ENCODE assay signal across 15 mouse cellular contexts in the genomic region with DNA sequence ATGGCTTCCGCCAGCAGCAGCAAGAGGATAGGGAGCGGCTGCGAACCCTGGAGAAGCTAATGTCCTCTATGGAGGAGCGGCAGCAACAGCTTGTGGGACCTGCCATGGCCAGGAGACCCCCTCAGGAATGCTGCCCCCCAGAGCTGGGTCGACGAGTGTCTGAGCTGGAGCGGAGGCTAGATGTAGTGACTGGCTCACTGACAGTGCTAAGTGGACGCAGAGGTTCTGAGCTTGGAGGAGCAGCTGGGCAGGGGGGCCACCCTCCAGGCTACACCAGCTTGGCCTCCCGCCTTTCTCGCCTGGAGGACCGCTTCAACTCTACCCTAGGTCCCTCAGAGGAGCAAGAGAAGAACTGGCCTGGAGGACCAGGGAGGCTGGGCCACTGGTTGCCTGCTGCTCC. TPM values are rescaled to one million over a fixed set of nuclear protein-coding genes. Genes with fewer than 3 reads are reported as not detected.
A peak's percentile ranks its signal among the peaks of the same experiment; 100 is the strongest.
DNase-seq lines count a peak whose midpoint lies in the region; ATAC-seq lines count a peak whose summit lies in the region.
"Had no signal": no experiment of that assay in that cellular context is flagged by ENCODE, and none has a peak within 500 bp of the region (broad histone marks: within the 10 kb centered on the region; RNA-seq: fewer than 3 reads in every experiment).

No protein-coding gene starts in this region.

- no peak for ATAC-seq in hindbrain, embryonic 12.5 days (ENCODE audit: low FRiP score)
- ATAC-seq in midbrain, embryonic 16.5 days, result no peak
- ATAC-seq in midbrain, embryonic 14.5 days (ENCODE audit: low FRiP score, low TSS enrichment), result no peak
- ATAC-seq in liver, embryonic 13.5 days (ENCODE audit: low read depth), result no peak

- no peak overlapping the region for H3K9ac ChIP-seq in hindbrain, embryonic 12.5 days
- peak overlapping the region; percentile 30; the same call in 1 of the 2 replicates for H3K9ac ChIP-seq in midbrain, embryonic 16.5 days (ENCODE audit: low read depth, low read length)
- no peak overlapping the region for H3K9ac ChIP-seq in midbrain, embryonic 14.5 days (replicated peaks; ENCODE audit: low read length)
- H3K9ac ChIP-seq in liver, embryonic 13.5 days, result 0 out of 2 replicates have a peak overlapping the region, but pooled peaks have one; percentile 6
- H3K9ac ChIP-seq: embryonic facial prominence, embryonic 15.5 days; liver, embryonic 15.5 days had no signal

- H3K36me3 ChIP-seq in hindbrain, embryonic 10.5 days, result peaks cover 36% of the 10 kb centered on the region
- peaks cover 5% of the 10 kb centered on the region; the same call in 1 of the 2 replicates for H3K36me3 ChIP-seq in hindbrain, embryonic 12.5 days
- no peaks in the 10 kb centered on the region for H3K36me3 ChIP-seq in midbrain, embryonic 16.5 days (ENCODE audit: control insufficient read depth, insufficient read depth, low read length)
- H3K36me3 ChIP-seq in midbrain, embryonic 14.5 days (ENCODE audit: control insufficient read depth, insufficient read depth, low read length), result no peaks in the 10 kb centered on the region
- peaks cover 43% of the 10 kb centered on the region for H3K36me3 ChIP-seq in liver, embryonic 13.5 days
- H3K36me3 ChIP-seq: G1E had no signal

- H3K4me3 ChIP-seq in hindbrain, embryonic 10.5 days, result no peak overlapping the region
- H3K4me3 ChIP-seq in hindbrain, embryonic 12.5 days, result no peak overlapping the region
- no peak overlapping the region for H3K4me3 ChIP-seq in midbrain, embryonic 16.5 days (ENCODE audit: low read depth, low read length)
- no peak overlapping the region for H3K4me3 ChIP-seq in midbrain, embryonic 14.5 days (replicated peaks; ENCODE audit: low read depth, low read length)
- no peak overlapping the region for H3K4me3 ChIP-seq in liver, embryonic 13.5 days (replicated peaks)
- H3K4me3 ChIP-seq: embryonic facial prominence, embryonic 15.5 days; left cerebral cortex, adult 2 months; liver, embryonic 15.5 days had no signal

- DNase-seq in cerebellum, adult 9-11 months, result peak; percentile 55
- DNase-seq in cerebellum, adult 18-20 months, result no peak
- DNase-seq in hindbrain, embryonic 10.5 days (ENCODE audit: low spot score), result no peak
- no peak for DNase-seq in midbrain, embryonic 14.5 days
- no peak for DNase-seq in liver, embryonic 13.5 days
- no peak for DNase-seq in Muller cell, postnatal 12 days (ENCODE audit: inconsistent ontology term)
- DNase-seq: cerebellum, postnatal 10 days; right cerebral cortex, postnatal 25 days; thymus, postnatal 36 days had no signal

- no peak overlapping the region for H3K4me2 ChIP-seq in hindbrain, embryonic 12.5 days (replicated peaks)
- H3K4me2 ChIP-seq in midbrain, embryonic 16.5 days (ENCODE audit: low read length), result no peak overlapping the region
- no peak overlapping the region for H3K4me2 ChIP-seq in midbrain, embryonic 14.5 days (ENCODE audit: low read length)
- no peak overlapping the region for H3K4me2 ChIP-seq in liver, embryonic 13.5 days
- H3K4me2 ChIP-seq: embryonic facial prominence, embryonic 15.5 days; liver, embryonic 15.5 days had no signal

- peaks cover 75% of the 10 kb centered on the region for H3K4me1 ChIP-seq in hindbrain, embryonic 10.5 days (replicated peaks)
- H3K4me1 ChIP-seq in hindbrain, embryonic 12.5 days, result peaks cover 52% of the 10 kb centered on the region
- H3K4me1 ChIP-seq in midbrain, embryonic 16.5 days (ENCODE audit: control insufficient read depth, insufficient read depth, low read length), result peaks cover 10% of the 10 kb centered on the region
- peaks cover 11% of the 10 kb centered on the region for H3K4me1 ChIP-seq in midbrain, embryonic 14.5 days (ENCODE audit: control insufficient read depth, insufficient read depth, low read length)
- H3K4me1 ChIP-seq in liver, embryonic 13.5 days (replicated peaks), result peaks cover 87% of the 10 kb centered on the region

- peaks cover under 1% of the 10 kb centered on the region; the same call in 1 of the 2 replicates for H3K27me3 ChIP-seq in hindbrain, embryonic 10.5 days (ENCODE audit: insufficient read depth, poor library complexity, severe bottlenecking)
- no peaks in the 10 kb centered on the region for H3K27me3 ChIP-seq in hindbrain, embryonic 12.5 days
- H3K27me3 ChIP-seq in midbrain, embryonic 16.5 days (ENCODE audit: control insufficient read depth, insufficient read depth, low read depth, low read length), result no peaks in the 10 kb centered on the region
- H3K27me3 ChIP-seq in midbrain, embryonic 14.5 days (ENCODE audit: control insufficient read depth, insufficient read depth, low read length), result no peaks in the 10 kb centered on the region; the same call in 1 of the 2 replicates
- H3K27me3 ChIP-seq in liver, embryonic 13.5 days, result no peaks in the 10 kb centered on the region
- H3K27me3 ChIP-seq: embryonic facial prominence, embryonic 15.5 days; liver, embryonic 15.5 days had no signal

- WGBS in hindbrain, embryonic 10.5 days, result 89% methylated on average over 11 of the region's 11 CpGs
- WGBS in hindbrain, embryonic 12.5 days, result 86% methylated on average over 11 of the region's 11 CpGs
- 94% methylated on average over 11 of the region's 11 CpGs for WGBS in midbrain, embryonic 16.5 days
- WGBS in midbrain, embryonic 14.5 days, result 88% methylated on average over 11 of the region's 11 CpGs
- 83% methylated on average over 11 of the region's 11 CpGs for WGBS in liver, embryonic 13.5 days (ENCODE audit: insufficient replicate concordance)

- peak overlapping the region; percentile 37; the same call in 1 of the 2 replicates for H3K27ac ChIP-seq in hindbrain, embryonic 10.5 days
- H3K27ac ChIP-seq in hindbrain, embryonic 12.5 days, result no peak overlapping the region
- no peak overlapping the region for H3K27ac ChIP-seq in midbrain, embryonic 16.5 days (ENCODE audit: low read length)
- no peak overlapping the region for H3K27ac ChIP-seq in midbrain, embryonic 14.5 days (replicated peaks; ENCODE audit: low read depth, low read length)
- 0 out of 2 replicates have a peak overlapping the region, but pooled peaks have one; percentile 68 for H3K27ac ChIP-seq in liver, embryonic 13.5 days

- H3K9me3 ChIP-seq in hindbrain, embryonic 10.5 days, result no peaks in the 10 kb centered on the region
- H3K9me3 ChIP-seq in hindbrain, embryonic 12.5 days (replicated peaks), result no peaks in the 10 kb centered on the region
- H3K9me3 ChIP-seq in midbrain, embryonic 16.5 days (replicated peaks; ENCODE audit: control insufficient read depth, low read length, poor library complexity, severe bottlenecking), result no peaks in the 10 kb centered on the region
- no peaks in the 10 kb centered on the region for H3K9me3 ChIP-seq in midbrain, embryonic 14.5 days (ENCODE audit: control insufficient read depth, low read length)
- no peaks in the 10 kb centered on the region for H3K9me3 ChIP-seq in liver, embryonic 13.5 days (replicated peaks)
- H3K9me3 ChIP-seq: embryonic facial prominence, embryonic 15.5 days; G1E; liver, embryonic 15.5 days had no signal

RNA-seq across cellular contexts. Expression of gene Khk, which starts 3.9 kb away (rescaled TPM):
- 7.2 and 8.0 TPM in 2 replicates for polyA plus RNA-seq in hindbrain, embryonic 10.5 days (2016; fragmentation: Nextera tagmentation; extraction: Ambion mirVana)
- polyA plus RNA-seq in hindbrain, embryonic 12.5 days (2016; fragmentation: Nextera tagmentation; extraction: Ambion mirVana), result 5.6 and 7.1 TPM in 2 replicates
- polyA plus RNA-seq in midbrain, embryonic 16.5 days (2015; fragmentation: Nextera tagmentation; extraction: Ambion mirVana), result 9.6 and 9.9 TPM in 2 replicates
- 7.0 and 7.4 TPM in 2 replicates for polyA plus RNA-seq in midbrain, embryonic 14.5 days (2014; fragmentation: Nextera tagmentation; extraction: Ambion mirVana)
- 33.9 and 37.6 TPM in 2 replicates for polyA plus RNA-seq in liver, embryonic 13.5 days (2015; fragmentation: Nextera tagmentation; extraction: Ambion mirVana)

RNA-seq across cellular contexts. Expression of gene Emilin1, which starts 4.1 kb away (rescaled TPM):
- polyA plus RNA-seq in hindbrain, embryonic 10.5 days (2016; fragmentation: Nextera tagmentation; extraction: Ambion mirVana), result 85.1 and 87.4 TPM in 2 replicates
- polyA plus RNA-seq in hindbrain, embryonic 12.5 days (2016; fragmentation: Nextera tagmentation; extraction: Ambion mirVana), result 121 and 122 TPM in 2 replicates
- polyA plus RNA-seq in midbrain, embryonic 16.5 days (2015; fragmentation: Nextera tagmentation; extraction: Ambion mirVana), result 11.7 and 12.3 TPM in 2 replicates
- 3.7 and 11.2 TPM in 2 replicates for polyA plus RNA-seq in midbrain, embryonic 14.5 days (2014; fragmentation: Nextera tagmentation; extraction: Ambion mirVana)
- 41.6 and 42.7 TPM in 2 replicates for polyA plus RNA-seq in liver, embryonic 13.5 days (2015; fragmentation: Nextera tagmentation; extraction: Ambion mirVana)

RNA-seq across cellular contexts. Expression of gene Ost4, which starts 9.8 kb away (rescaled TPM):
- 405 and 407 TPM in 2 replicates for polyA plus RNA-seq in hindbrain, embryonic 10.5 days (2016; fragmentation: Nextera tagmentation; extraction: Ambion mirVana)
- polyA plus RNA-seq in hindbrain, embryonic 12.5 days (2016; fragmentation: Nextera tagmentation; extraction: Ambion mirVana), result 256 and 303 TPM in 2 replicates
- polyA plus RNA-seq in midbrain, embryonic 16.5 days (2015; fragmentation: Nextera tagmentation; extraction: Ambion mirVana), result 202 and 215 TPM in 2 replicates
- polyA plus RNA-seq in midbrain, embryonic 14.5 days (2014; fragmentation: Nextera tagmentation; extraction: Ambion mirVana), result 246 and 266 TPM in 2 replicates
- polyA plus RNA-seq in liver, embryonic 13.5 days (2015; fragmentation: Nextera tagmentation; extraction: Ambion mirVana), result 342 and 377 TPM in 2 replicates

RNA-seq across cellular contexts. Expression of gene Cgref1, which starts 28.0 kb away (rescaled TPM):
- polyA plus RNA-seq in hindbrain, embryonic 10.5 days (2016; fragmentation: Nextera tagmentation; extraction: Ambion mirVana), result 3.7 and 6.7 TPM in 2 replicates
- 12.4 and 14.2 TPM in 2 replicates for polyA plus RNA-seq in hindbrain, embryonic 12.5 days (2016; fragmentation: Nextera tagmentation; extraction: Ambion mirVana)
- 68.2 and 86.8 TPM in 2 replicates for polyA plus RNA-seq in midbrain, embryonic 16.5 days (2015; fragmentation: Nextera tagmentation; extraction: Ambion mirVana)
- 43.0 and 55.3 TPM in 2 replicates for polyA plus RNA-seq in midbrain, embryonic 14.5 days (2014; fragmentation: Nextera tagmentation; extraction: Ambion mirVana)
- polyA plus RNA-seq in liver, embryonic 13.5 days (2015; fragmentation: Nextera tagmentation; extraction: Ambion mirVana), result 5.4 and 5.6 TPM in 2 replicates
- polyA plus RNA-seq: G1E had no signal

RNA-seq across cellular contexts. Expression of gene Agbl5, which starts 28.9 kb away (rescaled TPM):
- 18.4 and 24.2 TPM in 2 replicates for polyA plus RNA-seq in hindbrain, embryonic 10.5 days (2016; fragmentation: Nextera tagmentation; extraction: Ambion mirVana)
- polyA plus RNA-seq in hindbrain, embryonic 12.5 days (2016; fragmentation: Nextera tagmentation; extraction: Ambion mirVana), result 32.4 and 36.9 TPM in 2 replicates
- 24.1 and 24.5 TPM in 2 replicates for polyA plus RNA-seq in midbrain, embryonic 16.5 days (2015; fragmentation: Nextera tagmentation; extraction: Ambion mirVana)
- 25.9 and 27.8 TPM in 2 replicates for polyA plus RNA-seq in midbrain, embryonic 14.5 days (2014; fragmentation: Nextera tagmentation; extraction: Ambion mirVana)
- polyA plus RNA-seq in liver, embryonic 13.5 days (2015; fragmentation: Nextera tagmentation; extraction: Ambion mirVana), result 4.3 and 5.3 TPM in 2 replicates

Comparison
In these comparisons a context has a peak if more than half of its experiments do, and no peak if none do; other contexts are left out.
1. H3K27ac ChIP-seq: peak in hindbrain, embryonic 10.5 days (single experiment) and liver, embryonic 13.5 days (single experiment); none in hindbrain, embryonic 12.5 days (single experiment), midbrain, embryonic 16.5 days (single experiment) and midbrain, embryonic 14.5 days (single experiment).
2. H3K9ac ChIP-seq: peak in midbrain, embryonic 16.5 days (single experiment) and liver, embryonic 13.5 days (single experiment); none in hindbrain, embryonic 12.5 days (single experiment) and midbrain, embryonic 14.5 days (single experiment).